Comparison of ENCODE assay signal across 25 mouse cellular contexts in genomic region chr5:146987588-146987987, GRCm38 (mm10). TPM values are rescaled to one million over a fixed set of nuclear protein-coding genes. Genes with fewer than 3 reads are reported as not detected.
DNase-seq lines count a peak whose midpoint lies in the region; ATAC-seq and TF ChIP-seq lines count a peak whose summit lies in the region.
"Had no signal": no experiment of that assay in that cellular context is flagged by ENCODE, and none has a peak within 500 bp of the region (broad histone marks: within the 10 kb centered on the region; RNA-seq: fewer than 3 reads in every experiment).

No protein-coding gene starts in this region.

- H3K27ac ChIP-seq in embryonic facial prominence, embryonic 14.5 days (replicated peaks; ENCODE audit: low read depth, low read length) = no peak overlapping the region
- no peak overlapping the region for H3K27ac ChIP-seq in embryonic facial prominence, embryonic 10.5 days (replicated peaks)
- H3K27ac ChIP-seq in hindbrain, postnatal 0 days = no peak overlapping the region
- H3K27ac ChIP-seq in hindbrain, embryonic 13.5 days = no peak overlapping the region
- no peak overlapping the region for H3K27ac ChIP-seq in neural tube, embryonic 15.5 days (replicated peaks)
- H3K27ac ChIP-seq: embryonic facial prominence, embryonic 15.5 days; heart, embryonic 13.5 days; kidney, postnatal 0 days; liver, embryonic 12.5 days had no signal

- no peaks in the 10 kb centered on the region for H3K4me1 ChIP-seq in embryonic facial prominence, embryonic 14.5 days (ENCODE audit: control insufficient read depth, insufficient read depth, low read length)
- 0 out of 2 replicates have a peak, but pooled peaks cover 2% of the 10 kb centered on the region for H3K4me1 ChIP-seq in embryonic facial prominence, embryonic 10.5 days
- H3K4me1 ChIP-seq in hindbrain, postnatal 0 days (ENCODE audit: insufficient read depth, low read length) = no peaks in the 10 kb centered on the region
- H3K4me1 ChIP-seq in hindbrain, embryonic 13.5 days (replicated peaks) = peaks cover 12% of the 10 kb centered on the region
- H3K4me1 ChIP-seq in neural tube, embryonic 15.5 days = peaks cover 10% of the 10 kb centered on the region; the same call in 1 of the 2 replicates
- H3K4me1 ChIP-seq: liver, embryonic 12.5 days had no signal

- H3K4me2 ChIP-seq in embryonic facial prominence, embryonic 14.5 days (ENCODE audit: low read depth, low read length) = no peak overlapping the region
- H3K4me2 ChIP-seq in hindbrain, postnatal 0 days (ENCODE audit: low read depth, low read length) = no peak overlapping the region
- H3K4me2 ChIP-seq in hindbrain, embryonic 13.5 days = no peak overlapping the region
- no peak overlapping the region for H3K4me2 ChIP-seq in neural tube, embryonic 15.5 days
- H3K4me2 ChIP-seq: embryonic facial prominence, embryonic 15.5 days; heart, embryonic 13.5 days; liver, embryonic 12.5 days; midbrain, embryonic 11.5 days had no signal

- ATAC-seq in embryonic facial prominence, embryonic 14.5 days (ENCODE audit: low read depth) = no peak
- no peak for ATAC-seq in hindbrain, postnatal 0 days
- ATAC-seq in hindbrain, embryonic 13.5 days (ENCODE audit: low FRiP score) = no peak
- peak; percentile 41; the same call in 1 of the 2 replicates for ATAC-seq in neural tube, embryonic 15.5 days (ENCODE audit: low FRiP score)
- ATAC-seq: intestine, embryonic 16.5 days; liver, embryonic 12.5 days; liver, postnatal 0 days had no signal

- H3K27me3 ChIP-seq in embryonic facial prominence, embryonic 14.5 days (replicated peaks; ENCODE audit: control insufficient read depth, insufficient read depth, low read length) = peaks cover 3% of the 10 kb centered on the region; the same call in 1 of the 2 replicates
- H3K27me3 ChIP-seq in embryonic facial prominence, embryonic 10.5 days (replicated peaks; ENCODE audit: low read depth, poor library complexity, severe bottlenecking) = peaks cover 32% of the 10 kb centered on the region
- H3K27me3 ChIP-seq in hindbrain, postnatal 0 days (ENCODE audit: insufficient read depth, low read length) = no peaks in the 10 kb centered on the region
- peaks cover 25% of the 10 kb centered on the region for H3K27me3 ChIP-seq in hindbrain, embryonic 13.5 days
- H3K27me3 ChIP-seq in neural tube, embryonic 15.5 days (replicated peaks) = peaks cover 17% of the 10 kb centered on the region; the same call in 1 of the 2 replicates

- H3K9me3 ChIP-seq in embryonic facial prominence, embryonic 14.5 days (ENCODE audit: control insufficient read depth, low read length) = no peaks in the 10 kb centered on the region
- no peaks in the 10 kb centered on the region for H3K9me3 ChIP-seq in embryonic facial prominence, embryonic 10.5 days
- H3K9me3 ChIP-seq in hindbrain, postnatal 0 days (ENCODE audit: low read length) = no peaks in the 10 kb centered on the region
- no peaks in the 10 kb centered on the region for H3K9me3 ChIP-seq in hindbrain, embryonic 13.5 days
- no peaks in the 10 kb centered on the region for H3K9me3 ChIP-seq in neural tube, embryonic 15.5 days (replicated peaks)
- H3K9me3 ChIP-seq: embryonic facial prominence, embryonic 15.5 days; heart, embryonic 13.5 days; liver, embryonic 12.5 days had no signal

- no peaks in the 10 kb centered on the region for H3K36me3 ChIP-seq in embryonic facial prominence, embryonic 14.5 days (ENCODE audit: control insufficient read depth, insufficient read depth, low read length)
- no peaks in the 10 kb centered on the region for H3K36me3 ChIP-seq in embryonic facial prominence, embryonic 10.5 days (replicated peaks)
- H3K36me3 ChIP-seq in hindbrain, postnatal 0 days (ENCODE audit: insufficient read depth, low read length) = no peaks in the 10 kb centered on the region
- no peaks in the 10 kb centered on the region for H3K36me3 ChIP-seq in hindbrain, embryonic 13.5 days
- H3K36me3 ChIP-seq in neural tube, embryonic 15.5 days = no peaks in the 10 kb centered on the region
- H3K36me3 ChIP-seq: embryonic facial prominence, embryonic 15.5 days; heart, embryonic 13.5 days; liver, embryonic 12.5 days had no signal

- H3K9ac ChIP-seq in embryonic facial prominence, embryonic 14.5 days (ENCODE audit: low read depth, low read length) = no peak overlapping the region
- H3K9ac ChIP-seq in hindbrain, postnatal 0 days (replicated peaks; ENCODE audit: low read length) = no peak overlapping the region
- no peak overlapping the region for H3K9ac ChIP-seq in hindbrain, embryonic 13.5 days
- no peak overlapping the region for H3K9ac ChIP-seq in neural tube, embryonic 15.5 days (replicated peaks)
- H3K9ac ChIP-seq: embryonic facial prominence, embryonic 15.5 days; heart, embryonic 13.5 days; liver, embryonic 12.5 days; liver, postnatal 0 days had no signal

- H3K4me3 ChIP-seq in embryonic facial prominence, embryonic 14.5 days (ENCODE audit: low read depth, low read length) = no peak overlapping the region
- H3K4me3 ChIP-seq in embryonic facial prominence, embryonic 10.5 days = no peak overlapping the region
- H3K4me3 ChIP-seq in hindbrain, postnatal 0 days (ENCODE audit: low read length) = no peak overlapping the region
- no peak overlapping the region for H3K4me3 ChIP-seq in hindbrain, embryonic 13.5 days
- no peak overlapping the region for H3K4me3 ChIP-seq in neural tube, embryonic 15.5 days (replicated peaks)
- H3K4me3 ChIP-seq: embryonic facial prominence, embryonic 15.5 days; heart, embryonic 13.5 days; liver, embryonic 12.5 days had no signal

- DNase-seq in embryonic facial prominence, embryonic 14.5 days (ENCODE audit: low spot score) = peak; percentile 30
- DNase-seq in embryonic facial prominence, embryonic 10.5 days (ENCODE audit: low spot score) = no peak
- peak; percentile 42 for DNase-seq in hindbrain, postnatal 0 days (ENCODE audit: low spot score)
- no peak for DNase-seq in neural tube, embryonic 10.5 days (ENCODE audit: extremely low spot score, low spot score)
- DNase-seq in adipocyte (ENCODE audit: low spot score) = peak; percentile 38
- no peak for DNase-seq in thymus, postnatal 36 days
- DNase-seq: adrenal gland, adult 2 months; adrenal gland, postnatal 36 days; cerebellum, adult 8-10 months; cerebellum, postnatal 36 days; gastrocnemius, postnatal 10 days; heart, postnatal 10 days; kidney, adult 8-10 months; kidney, postnatal 4 days; left cerebral cortex, postnatal 4 days; liver, postnatal 0 days; right cerebral cortex, postnatal 25 days had no signal

- WGBS in embryonic facial prominence, embryonic 14.5 days = 76% methylated on average over 10 of the region's 10 CpGs
- 86% methylated on average over 10 of the region's 10 CpGs for WGBS in embryonic facial prominence, embryonic 10.5 days
- 73% methylated on average over 10 of the region's 10 CpGs for WGBS in hindbrain, postnatal 0 days
- WGBS in hindbrain, embryonic 13.5 days = 82% methylated on average over 10 of the region's 10 CpGs
- 68% methylated on average over 10 of the region's 10 CpGs for WGBS in neural tube, embryonic 15.5 days

- no peak for TF ChIP-seq CTCF in hindbrain, postnatal 0 days (IDR thresholded peaks at IDR 0.05; ENCODE audit: low read depth)

RNA-seq across cellular contexts. Expression of gene Mtif3, which starts 24.0 kb away (rescaled TPM):
- polyA plus RNA-seq in embryonic facial prominence, embryonic 14.5 days (2014; fragmentation: Nextera tagmentation; extraction: Ambion mirVana) = 19.5 and 26.1 TPM in 2 replicates
- 20.4 and 24.0 TPM in 2 replicates for polyA plus RNA-seq in embryonic facial prominence, embryonic 10.5 days (2016; fragmentation: Nextera tagmentation; extraction: Ambion mirVana)
- total RNA-seq in hindbrain, postnatal 0 days (2014; rRNA removed) = 9.9 and 11.7 TPM in 2 replicates
- 20.3 and 21.1 TPM in 2 replicates for polyA plus RNA-seq in hindbrain, postnatal 0 days (2015; fragmentation: Nextera tagmentation; extraction: Ambion mirVana)
- 24.7 and 26.5 TPM in 2 replicates for polyA plus RNA-seq in hindbrain, embryonic 13.5 days (2015; fragmentation: Nextera tagmentation; extraction: Ambion mirVana)
- polyA plus RNA-seq in neural tube, embryonic 15.5 days (2015; fragmentation: Nextera tagmentation; extraction: Ambion mirVana) = 25.7 and 31.7 TPM in 2 replicates

RNA-seq across cellular contexts. Expression of gene Gtf3a, which starts 39.1 kb away (rescaled TPM):
- 86.0 and 95.2 TPM in 2 replicates for polyA plus RNA-seq in embryonic facial prominence, embryonic 14.5 days (2014; fragmentation: Nextera tagmentation; extraction: Ambion mirVana)
- 138 and 145 TPM in 2 replicates for polyA plus RNA-seq in embryonic facial prominence, embryonic 10.5 days (2016; fragmentation: Nextera tagmentation; extraction: Ambion mirVana)
- total RNA-seq in hindbrain, postnatal 0 days (2014; rRNA removed) = 53.3 and 71.5 TPM in 2 replicates
- 94.0 and 96.6 TPM in 2 replicates for polyA plus RNA-seq in hindbrain, postnatal 0 days (2015; fragmentation: Nextera tagmentation; extraction: Ambion mirVana)
- polyA plus RNA-seq in hindbrain, embryonic 13.5 days (2015; fragmentation: Nextera tagmentation; extraction: Ambion mirVana) = 99.5 and 102 TPM in 2 replicates
- 107 and 115 TPM in 2 replicates for polyA plus RNA-seq in neural tube, embryonic 15.5 days (2015; fragmentation: Nextera tagmentation; extraction: Ambion mirVana)

Comparison
In these comparisons a context has a peak if more than half of its experiments do, and no peak if none do; other contexts are left out.
1. DNase-seq: peak in embryonic facial prominence, embryonic 14.5 days (single experiment), hindbrain, postnatal 0 days (single experiment) and adipocyte (single experiment); none in embryonic facial prominence, embryonic 10.5 days (single experiment), neural tube, embryonic 10.5 days (single experiment) and thymus, postnatal 36 days (0 of 2).